Mouse (Mus musculus) cerebellum, adult 11 months (tissue): ENCODE measurements around the gene Dab2.

Experiments used
- DNase-seq: peaks from one replicate; pipeline ENCODE4 v3.0.0; 2022

The Dab2 gene

DNA sequence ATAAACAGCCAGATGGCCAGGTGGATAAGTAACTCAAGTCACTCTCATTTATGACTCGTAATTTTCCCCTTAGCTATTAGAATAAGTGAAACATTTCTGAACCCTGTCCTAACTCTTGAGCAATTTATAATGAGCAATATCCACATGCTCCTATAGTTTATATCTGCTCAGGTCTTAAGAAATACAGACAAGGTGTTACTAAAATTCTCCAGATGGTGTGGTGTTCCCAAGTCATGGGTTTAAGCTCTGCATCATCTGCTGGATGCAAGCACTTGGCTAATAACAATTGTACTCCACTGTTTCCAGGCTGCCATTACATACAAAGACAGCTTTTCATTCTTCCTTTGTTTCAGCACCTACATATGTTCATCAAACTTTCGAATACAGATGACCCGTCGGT lies 98.6 kb downstream of the Dab2 start:
- no peak for DNase-seq

DNA sequence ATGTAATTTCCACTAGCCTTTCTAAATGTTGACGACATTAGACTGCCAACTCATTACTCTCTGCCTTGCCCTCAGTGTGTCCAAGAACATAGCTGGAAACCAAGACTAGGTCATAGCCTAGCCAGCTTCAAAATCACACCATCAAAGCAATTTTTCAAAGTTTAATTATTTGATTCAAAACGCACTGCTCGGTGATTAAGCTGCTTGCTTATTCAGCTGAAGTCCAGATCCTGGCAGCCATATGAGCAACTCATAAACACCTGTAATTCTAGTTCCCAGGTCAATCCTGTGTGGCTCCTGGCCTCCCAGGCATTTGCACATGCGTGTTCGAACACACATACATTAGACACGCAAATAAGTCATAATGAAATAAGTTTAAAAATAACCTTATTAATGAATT lies 99.3 kb downstream of the Dab2 start:
- no peak for DNase-seq

GRCm38 (mm10) chr15:6400115-6400514 lies 100.5 kb downstream of the Dab2 start:
- DNase-seq: no peak

GRCm38 (mm10) chr15:6402433-6402832 lies 102.8 kb downstream of the Dab2 start:
- no peak for DNase-seq

- DNase-seq: no peak
These were observed 104.6 kb downstream of the Dab2 start for GRCm38 (mm10) chr15:6404172-6404571.

DNA sequence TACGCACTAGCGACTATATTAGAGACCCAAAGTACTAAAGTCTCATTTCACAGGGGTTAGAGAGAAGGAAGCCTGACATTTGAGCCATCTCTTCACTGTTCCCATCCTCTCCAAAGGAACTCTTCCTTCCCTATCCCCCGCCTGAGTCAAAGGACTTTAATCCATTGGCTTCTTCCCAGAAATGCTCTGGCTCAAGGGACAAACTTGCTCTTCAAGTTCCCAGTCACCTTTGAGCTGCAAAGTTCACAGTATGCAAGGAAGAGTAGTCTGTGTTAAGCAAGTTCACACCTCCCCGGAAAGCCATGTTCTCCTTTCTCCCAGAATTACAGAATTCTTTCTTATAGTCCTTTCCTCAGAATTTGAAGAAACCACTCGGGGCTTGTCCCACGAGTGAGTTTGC lies 107.2 kb downstream of the Dab2 start:
- DNase-seq: no peak

GRCm38 (mm10) chr15:6409031-6409430 lies 109.4 kb downstream of the Dab2 start:
- DNase-seq: no peak

DNA sequence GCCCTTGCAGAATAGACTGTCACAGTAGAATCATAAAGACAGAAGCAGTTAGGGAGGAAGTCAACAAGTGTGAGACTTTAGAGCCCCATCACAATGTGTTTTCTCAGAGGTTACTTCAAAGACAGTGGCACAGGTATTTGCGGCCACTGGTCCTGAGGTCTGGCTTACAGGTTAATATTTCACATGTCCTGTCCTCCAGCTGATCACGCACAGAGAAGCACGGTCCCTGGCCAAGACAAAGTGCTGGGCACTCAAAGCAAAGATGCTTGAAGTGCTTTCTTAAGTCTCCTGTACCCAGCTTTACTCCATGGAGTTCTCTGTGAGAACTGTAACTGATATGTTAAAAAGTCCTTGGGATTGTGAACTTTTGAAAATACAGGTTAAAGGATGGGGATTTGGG lies 110.6 kb downstream of the Dab2 start:
- DNase-seq: no peak

- DNase-seq: no peak
These were observed 111.7 kb downstream of the Dab2 start for GRCm38 (mm10) chr15:6411334-6411733.

DNA sequence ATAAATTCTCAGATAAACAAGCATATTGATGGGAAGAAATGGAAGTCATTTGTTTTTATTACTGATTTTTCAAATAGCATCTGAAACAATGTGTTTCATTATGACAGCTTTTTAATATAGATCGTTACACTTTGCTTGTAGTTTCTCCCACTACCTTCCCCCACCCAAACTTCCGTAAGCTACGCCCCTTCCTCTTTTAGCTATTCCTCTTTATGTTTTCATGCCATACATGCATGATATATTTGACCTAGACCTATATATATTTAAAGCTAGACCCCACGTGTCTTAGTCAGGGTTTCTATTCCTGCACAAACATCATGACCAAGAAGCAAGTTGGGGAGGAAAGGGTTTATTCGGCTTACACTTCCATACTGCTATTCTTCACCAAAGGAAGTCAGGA lies 115.7 kb downstream of the Dab2 start:
- no peak for DNase-seq

- DNase-seq: no peak
These were observed 132.2 kb downstream of the Dab2 start for GRCm38 (mm10) chr15:6431777-6432176.

GRCm38 (mm10) chr15:6432411-6432810 lies 132.8 kb downstream of the Dab2 start:
- DNase-seq: no peak

- no peak for DNase-seq
These were observed 135.7 kb downstream of the Dab2 start for GRCm38 (mm10) chr15:6435281-6435680.

DNA sequence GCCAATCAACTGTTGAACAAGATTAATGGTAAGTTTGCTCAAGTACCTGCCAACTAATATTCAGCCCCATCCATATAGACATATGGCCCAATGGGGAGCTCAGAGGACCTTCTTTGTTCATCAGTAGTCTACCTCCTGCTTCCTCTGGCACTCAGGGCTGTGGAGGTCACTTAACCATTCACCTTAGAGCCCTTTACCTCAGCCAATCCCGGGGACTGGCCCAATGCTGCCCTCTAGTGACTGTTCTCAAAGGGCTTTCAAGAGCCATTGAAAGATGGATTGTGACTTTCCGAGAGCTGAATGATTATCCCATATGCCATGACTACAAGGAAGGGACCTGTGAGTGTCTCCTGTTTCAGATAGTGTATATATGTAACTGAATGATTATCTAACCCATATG lies 136.2 kb downstream of the Dab2 start:
- no peak for DNase-seq

DNA sequence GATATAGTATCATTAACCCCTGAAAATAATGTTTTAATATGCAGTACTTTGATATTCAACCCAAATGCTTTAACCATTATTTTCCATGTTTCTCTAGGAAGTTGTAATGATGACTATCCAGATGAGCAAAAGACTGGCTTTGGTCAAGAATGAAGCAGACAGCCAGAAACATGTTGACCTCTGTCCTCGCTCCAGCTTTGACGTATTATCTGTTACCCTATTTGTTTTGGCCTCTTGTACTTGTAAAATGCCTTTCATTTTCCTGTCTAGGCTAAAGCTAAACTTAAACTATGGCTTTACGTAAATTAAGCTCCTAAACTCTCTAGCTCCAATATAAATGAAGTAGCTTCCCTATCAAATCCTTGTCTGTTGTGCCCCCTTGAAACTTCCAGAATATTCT lies 139.1 kb downstream of the Dab2 start:
- no peak for DNase-seq

- DNase-seq: no peak
These were observed 144.9 kb downstream of the Dab2 start for GRCm38 (mm10) chr15:6444452-6444851.

DNA sequence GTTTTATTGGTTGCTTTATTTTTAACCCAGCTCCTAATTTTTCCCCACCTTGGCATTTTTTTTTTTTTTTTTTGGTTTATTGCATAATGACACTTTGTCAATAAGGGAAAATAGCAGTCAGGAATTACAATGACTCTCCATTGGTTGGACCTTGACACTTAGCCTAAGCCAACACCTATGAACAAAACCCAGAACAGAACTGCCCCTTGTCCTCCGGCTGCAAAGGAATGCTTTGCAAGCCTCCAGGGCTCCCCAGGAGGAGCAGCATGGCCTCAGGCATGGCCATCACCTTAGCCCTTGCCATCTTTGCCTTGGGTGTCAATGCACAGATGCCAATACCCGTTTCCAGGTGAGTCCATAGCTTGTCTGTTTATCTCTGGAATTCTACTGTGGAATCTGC lies 145.5 kb downstream of the Dab2 start, which contains the start of gene C9:
TSS of gene C9 (plus strand) at position 193 of the 400 bp plus-strand sequence.
- no peak for DNase-seq

DNA sequence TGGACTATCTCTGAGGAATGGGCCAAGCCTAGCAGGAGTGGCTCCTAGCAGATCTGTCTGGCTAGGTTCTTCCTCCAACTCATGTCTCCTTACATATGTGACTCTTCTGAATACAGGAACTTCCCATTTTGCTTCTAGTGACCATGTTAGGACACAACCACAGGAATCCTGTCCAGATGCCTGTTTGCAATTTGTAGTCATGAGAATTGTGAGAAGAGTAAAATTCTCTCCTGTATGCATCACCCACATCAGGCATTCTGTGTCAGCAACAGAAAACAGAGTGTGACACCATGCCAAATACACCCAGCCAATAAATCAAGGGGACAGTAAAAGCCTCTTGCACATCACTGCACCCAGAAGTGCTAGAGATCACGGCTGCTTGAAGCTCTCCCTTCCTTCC lies 146.6 kb downstream of the Dab2 start:
- DNase-seq: no peak

GRCm38 (mm10) chr15:6448892-6449291 lies 149.3 kb downstream of the Dab2 start:
- DNase-seq: no peak

- DNase-seq: no peak
These were observed 154.9 kb downstream of the Dab2 start for GRCm38 (mm10) chr15:6454461-6454860.

GRCm38 (mm10) chr15:6461381-6461780 lies 161.8 kb downstream of the Dab2 start:
- DNase-seq: no peak

DNA sequence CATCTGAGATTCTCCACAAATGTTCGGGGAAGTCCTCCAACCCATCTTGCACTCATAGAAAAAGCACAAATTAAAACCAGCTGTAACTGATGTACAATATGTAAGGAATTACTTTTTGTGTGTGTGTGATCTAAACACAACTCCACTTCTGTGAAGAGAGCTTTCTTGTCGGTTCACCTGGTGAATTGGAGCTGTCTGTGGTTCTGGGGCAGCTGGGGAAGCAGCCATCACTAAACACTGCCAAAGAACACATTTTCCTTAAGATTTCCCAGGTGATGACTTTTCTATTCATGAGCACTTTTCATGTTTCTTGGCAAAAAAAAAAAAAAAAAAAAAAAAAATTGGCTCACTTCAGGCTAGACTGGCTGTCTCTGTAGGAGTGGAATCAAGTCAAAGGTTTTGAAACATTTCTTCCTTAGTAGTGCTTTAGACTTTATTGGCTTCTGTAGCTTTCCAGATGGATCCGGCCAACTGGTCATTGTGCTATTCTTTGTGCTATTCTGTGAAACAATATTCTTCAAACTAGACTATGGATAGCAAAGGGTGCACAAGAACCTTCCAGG lies 163.9 kb downstream of the Dab2 start:
- no peak for DNase-seq

DNA sequence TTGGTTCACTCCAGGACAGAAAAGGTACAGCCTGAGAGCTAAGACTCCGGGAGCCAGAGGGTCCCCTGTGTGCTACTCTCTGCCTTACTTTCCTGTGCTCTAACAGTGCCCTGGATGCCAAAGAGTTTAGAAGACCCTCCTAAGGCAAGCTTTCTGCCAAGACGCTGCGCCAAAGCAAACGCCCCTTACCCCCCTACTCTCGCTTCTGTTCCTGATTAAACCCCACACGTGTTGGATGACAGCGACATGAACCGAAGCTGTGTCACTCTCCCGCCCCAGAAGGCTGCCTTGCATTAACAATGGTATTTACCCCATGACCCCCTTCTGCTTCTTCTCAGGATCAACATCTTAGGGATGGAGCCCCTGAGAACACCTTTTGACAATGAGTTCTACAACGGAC lies 167.4 kb downstream of the Dab2 start:
- DNase-seq: no peak

DNA sequence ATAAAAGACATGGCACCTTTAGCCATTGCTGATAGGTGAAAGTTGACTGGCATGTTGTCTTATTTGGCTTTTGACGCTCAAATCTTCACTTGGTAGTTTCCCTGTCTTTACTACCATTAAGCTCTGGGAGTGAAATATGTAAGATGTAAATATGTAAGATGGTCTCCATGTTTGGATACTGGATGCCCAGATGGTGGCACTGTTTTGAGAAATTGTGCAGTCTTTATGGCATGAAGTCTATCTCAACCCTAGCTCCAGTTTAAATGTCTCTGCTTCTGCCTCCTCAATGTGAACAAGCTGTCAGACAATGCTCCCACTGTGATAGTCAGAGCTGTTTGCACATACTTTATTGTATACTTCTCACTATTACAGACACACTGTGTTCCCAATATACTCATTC lies 169.3 kb downstream of the Dab2 start:
- DNase-seq: no peak

DNA sequence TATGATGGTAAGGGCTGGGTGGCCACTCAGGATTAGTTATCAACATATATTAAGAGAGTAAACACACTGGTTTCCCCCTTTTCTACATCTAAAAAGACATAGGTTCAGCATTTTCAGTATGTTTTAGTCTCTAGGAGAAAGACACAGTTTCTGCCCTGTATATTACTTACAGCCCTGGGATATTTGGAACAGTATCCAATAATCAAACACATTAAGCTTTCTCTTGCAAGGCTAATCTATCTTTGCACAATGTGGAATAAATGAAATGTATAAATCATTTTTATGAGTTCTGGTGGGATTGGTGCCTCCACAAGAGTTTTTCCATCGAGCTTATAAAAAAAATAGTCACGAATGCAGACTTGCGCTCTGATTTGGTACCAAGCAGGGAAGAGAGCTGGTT lies 169.8 kb downstream of the Dab2 start:
- no peak for DNase-seq

DNA sequence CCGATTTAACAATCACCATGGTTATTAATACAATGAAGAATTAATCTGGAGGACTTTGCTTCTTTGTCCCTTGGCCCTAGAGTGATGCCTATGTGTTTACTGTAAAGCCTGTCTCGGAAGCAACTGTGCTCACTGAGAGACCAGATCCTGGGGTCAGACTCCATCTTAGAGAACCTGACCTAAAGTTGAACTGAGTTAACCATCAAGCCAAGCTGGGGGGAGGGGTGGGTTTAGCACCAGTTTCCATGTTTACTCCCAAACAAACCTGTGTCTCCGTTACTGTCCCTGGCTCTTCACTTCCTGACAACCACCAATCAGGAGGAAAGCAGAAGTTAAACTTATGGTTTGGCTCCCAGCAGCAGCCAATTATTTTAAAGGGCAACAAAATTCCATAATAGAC lies 184.0 kb downstream of the Dab2 start:
- no peak for DNase-seq
